Mouse (Mus musculus): ENCODE measurements around the gene R3hdm4. TPM values are rescaled to one million over a fixed set of nuclear protein-coding genes. Genes with fewer than 3 reads are reported as not detected.

The R3hdm4 gene
- polyA plus RNA-seq, 1 experiment = 86.3 TPM

GRCm38 (mm10) chr10:79873715-79874289 lies 47.2 kb downstream of the R3hdm4 start:
- H3K4me3 ChIP-seq (ENCODE audit: insufficient read depth, low read length) = peak overlapping the region; percentile 36
- TF ChIP-seq POLR2A (IDR thresholded peaks at IDR 0.05; ENCODE audit: low read depth, low read length) (no peak), CTCF (IDR thresholded peaks at IDR 0.05; ENCODE audit: borderline replicate concordance, insufficient read depth, low read length) (no peak)
- no peaks in the 10 kb centered on the region for H3K4me1 ChIP-seq (ENCODE audit: control insufficient read depth, insufficient read depth, low read length)
- H3K27ac ChIP-seq (ENCODE audit: insufficient read depth, low read length) = no peak overlapping the region

- Histone ChIP-seq H3K27ac (ENCODE audit: insufficient read depth, low read length) (no peak overlapping the region), H3K4me3 (ENCODE audit: insufficient read depth, low read length) (no peak overlapping the region), H3K4me1 (ENCODE audit: control insufficient read depth, insufficient read depth, low read length) (no peaks in the 10 kb centered on the region)
- TF ChIP-seq CTCF (IDR thresholded peaks at IDR 0.05; ENCODE audit: borderline replicate concordance, insufficient read depth, low read length) (no peak), POLR2A (IDR thresholded peaks at IDR 0.05; ENCODE audit: low read depth, low read length) (no peak)
Measured at GRCm38 (mm10) chr10:79873313-79873712, 47.7 kb downstream of the R3hdm4 start.

DNA sequence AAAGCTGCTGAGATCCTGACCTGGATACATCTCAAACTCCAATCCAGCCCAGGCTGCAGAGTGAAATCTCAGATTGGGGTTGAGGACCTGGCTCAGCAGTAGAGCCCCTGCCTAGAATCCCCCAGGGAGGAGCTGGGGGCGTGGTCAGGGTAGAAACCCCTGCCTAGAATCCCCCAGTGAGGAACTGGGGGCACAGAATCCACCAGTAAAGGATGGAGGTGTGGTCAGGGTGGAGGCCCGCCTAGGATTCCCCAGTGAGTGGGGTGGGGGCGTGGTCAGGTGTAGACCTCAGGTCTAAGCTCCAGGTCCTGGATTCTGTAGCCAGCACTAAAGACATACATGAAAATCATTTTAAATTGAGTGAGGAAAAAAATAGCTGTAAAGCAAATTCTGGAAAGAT lies 48.1 kb downstream of the R3hdm4 start:
- no peak overlapping the region for H3K4me3 ChIP-seq (ENCODE audit: insufficient read depth, low read length)
- TF ChIP-seq POLR2A (IDR thresholded peaks at IDR 0.05; ENCODE audit: low read depth, low read length) (no peak), CTCF (IDR thresholded peaks at IDR 0.05; ENCODE audit: borderline replicate concordance, insufficient read depth, low read length) (no peak)

GRCm38 (mm10) chr10:79871845-79872244 lies 49.2 kb downstream of the R3hdm4 start:
- H3K27ac ChIP-seq (ENCODE audit: insufficient read depth, low read length) = no peak overlapping the region
- TF ChIP-seq CTCF (IDR thresholded peaks at IDR 0.05; ENCODE audit: borderline replicate concordance, insufficient read depth, low read length) = no peak
- TF ChIP-seq POLR2A (IDR thresholded peaks at IDR 0.05; ENCODE audit: low read depth, low read length) = no peak
- H3K4me1 ChIP-seq (ENCODE audit: control insufficient read depth, insufficient read depth, low read length) = no peaks in the 10 kb centered on the region
- no peak overlapping the region for H3K4me3 ChIP-seq (ENCODE audit: insufficient read depth, low read length)

More for the DNA sequence above, 48.1 kb downstream of the R3hdm4 start:
- no peak overlapping the region for H3K27ac ChIP-seq (ENCODE audit: insufficient read depth, low read length)
- no peaks in the 10 kb centered on the region for H3K4me1 ChIP-seq (ENCODE audit: control insufficient read depth, insufficient read depth, low read length)

DNA sequence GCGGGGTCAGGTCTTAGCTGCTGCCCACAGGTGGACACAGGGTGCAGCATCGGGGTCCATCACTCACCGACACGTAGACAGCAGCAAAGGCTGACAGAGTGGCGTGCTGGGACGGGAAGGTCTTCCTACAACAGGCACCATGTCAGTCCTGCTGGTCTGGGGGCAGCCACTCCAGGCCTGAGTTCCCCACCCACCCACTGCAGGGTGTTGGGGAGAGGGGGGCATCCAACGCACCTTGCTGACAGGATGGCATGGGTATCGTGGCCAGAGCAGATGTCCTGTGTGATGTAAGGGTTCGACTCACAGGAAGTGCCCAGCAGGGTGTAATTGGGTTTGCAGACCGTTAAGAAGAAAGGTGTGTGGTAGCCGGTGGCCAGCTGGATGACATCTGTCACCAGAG lies 54.4 kb downstream of the R3hdm4 start:
- TF ChIP-seq POLR2A (IDR thresholded peaks at IDR 0.05; ENCODE audit: low read depth, low read length) (no peak), CTCF (IDR thresholded peaks at IDR 0.05; ENCODE audit: borderline replicate concordance, insufficient read depth, low read length) (no peak)
- Histone ChIP-seq H3K27ac (ENCODE audit: insufficient read depth, low read length) (no peak overlapping the region), H3K4me1 (ENCODE audit: control insufficient read depth, insufficient read depth, low read length) (no peaks in the 10 kb centered on the region), H3K4me3 (ENCODE audit: insufficient read depth, low read length) (no peak overlapping the region)

DNA sequence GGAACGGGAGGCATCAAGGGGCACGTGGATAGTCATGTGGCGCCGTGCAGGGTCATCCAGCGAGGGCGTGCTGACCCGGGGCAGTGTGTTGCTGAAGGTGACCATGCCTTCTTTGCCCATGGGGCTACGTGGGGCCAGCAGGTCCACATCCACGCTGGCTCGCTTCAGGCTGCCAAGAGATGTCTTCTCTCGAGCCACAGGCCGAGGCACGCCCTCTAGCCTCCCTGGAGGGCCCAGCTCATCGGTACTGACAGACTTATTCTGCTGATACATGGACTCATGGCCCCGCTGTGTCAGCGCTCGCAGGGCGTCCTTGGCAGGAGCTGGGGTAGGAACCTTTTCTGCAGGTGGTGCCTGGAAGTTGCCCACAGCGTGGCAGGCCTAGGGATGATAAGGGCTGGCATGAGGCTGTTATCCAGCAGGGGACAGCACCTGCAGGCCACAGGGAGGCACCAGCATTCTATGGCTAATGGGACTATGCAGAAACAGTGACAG lies 55.2 kb downstream of the R3hdm4 start:
- Histone ChIP-seq H3K27ac (ENCODE audit: insufficient read depth, low read length) (no peak overlapping the region), H3K4me1 (ENCODE audit: control insufficient read depth, insufficient read depth, low read length) (no peaks in the 10 kb centered on the region), H3K4me3 (ENCODE audit: insufficient read depth, low read length) (no peak overlapping the region)
- no peak for TF ChIP-seq POLR2A (IDR thresholded peaks at IDR 0.05; ENCODE audit: low read depth, low read length)
- TF ChIP-seq CTCF (IDR thresholded peaks at IDR 0.05; ENCODE audit: borderline replicate concordance, insufficient read depth, low read length) = peak; percentile 48; the same call in 1 of the 2 replicates

GRCm38 (mm10) chr10:79865189-79865601 lies 55.8 kb downstream of the R3hdm4 start:
- Histone ChIP-seq H3K4me1 (ENCODE audit: control insufficient read depth, insufficient read depth, low read length) (no peaks in the 10 kb centered on the region), H3K4me3 (ENCODE audit: insufficient read depth, low read length) (no peak overlapping the region), H3K27ac (ENCODE audit: insufficient read depth, low read length) (no peak overlapping the region)
- TF ChIP-seq POLR2A (IDR thresholded peaks at IDR 0.05; ENCODE audit: low read depth, low read length) = peak; percentile 36; the same call in 1 of the 2 replicates
- TF ChIP-seq CTCF (IDR thresholded peaks at IDR 0.05; ENCODE audit: borderline replicate concordance, insufficient read depth, low read length) = no peak

DNA sequence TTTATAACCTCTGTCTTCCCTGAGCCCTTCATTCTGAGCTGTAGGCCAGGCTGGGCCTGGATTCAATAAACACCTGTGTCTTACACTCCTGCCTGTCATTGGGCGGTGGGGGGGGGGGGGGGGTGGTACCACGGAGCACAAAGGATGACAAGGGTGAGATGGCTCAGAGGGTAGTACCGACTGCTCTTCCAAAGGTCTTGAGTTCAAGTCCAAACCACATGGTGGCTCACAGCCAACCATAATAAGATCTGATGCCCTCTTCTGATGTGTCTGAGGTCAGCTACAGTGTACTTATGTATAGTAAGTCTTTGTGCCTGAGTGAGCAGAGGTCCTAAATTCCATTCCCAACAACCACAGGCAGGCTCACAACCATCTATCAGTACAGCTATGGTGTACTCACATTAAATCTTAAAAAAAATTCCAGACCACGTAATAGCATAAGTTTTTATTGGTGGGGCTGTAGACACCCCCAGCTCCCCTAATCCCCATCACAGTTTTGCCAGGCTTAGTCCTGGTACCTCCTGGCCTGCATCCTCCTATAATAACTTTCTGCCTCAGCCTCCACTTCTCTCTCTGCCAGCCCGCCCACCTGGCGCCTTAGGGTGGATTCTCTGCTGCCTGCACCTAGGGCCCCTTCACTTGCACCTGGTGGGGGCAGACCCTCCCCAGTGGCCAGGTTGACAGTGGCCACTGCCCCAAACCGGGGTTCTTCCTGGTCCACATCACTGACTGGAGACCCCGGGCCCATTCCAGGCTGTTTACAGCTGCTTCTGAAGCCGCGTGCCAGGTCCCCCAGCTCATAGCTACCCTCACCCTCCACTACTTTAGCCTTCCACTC lies 56.4 kb downstream of the R3hdm4 start:
- TF ChIP-seq CTCF (IDR thresholded peaks at IDR 0.05; ENCODE audit: borderline replicate concordance, insufficient read depth, low read length) (no peak), POLR2A (IDR thresholded peaks at IDR 0.05; ENCODE audit: low read depth, low read length) (no peak)
- Histone ChIP-seq H3K4me3 (ENCODE audit: insufficient read depth, low read length) (no peak overlapping the region), H3K27ac (ENCODE audit: insufficient read depth, low read length) (no peak overlapping the region)

DNA sequence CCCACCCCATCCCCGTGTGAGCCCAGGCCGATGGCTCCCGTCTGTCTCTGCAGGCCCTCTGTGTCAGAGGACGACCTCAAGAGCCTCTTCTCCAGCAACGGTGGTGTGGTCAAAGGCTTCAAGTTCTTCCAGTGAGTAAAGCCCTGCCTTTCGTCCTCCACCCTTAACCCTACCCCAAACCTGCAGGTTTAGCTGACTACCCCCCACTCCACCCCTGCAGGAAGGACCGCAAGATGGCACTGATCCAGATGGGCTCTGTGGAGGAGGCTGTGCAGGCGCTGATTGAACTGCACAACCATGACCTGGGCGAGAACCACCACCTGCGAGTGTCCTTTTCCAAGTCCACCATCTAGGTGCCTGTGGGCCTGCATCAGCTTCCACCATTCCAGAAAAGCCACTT lies 58.1 kb downstream of the R3hdm4 start:
- TF ChIP-seq POLR2A (IDR thresholded peaks at IDR 0.05; ENCODE audit: low read depth, low read length) = no peak
- no peak for TF ChIP-seq CTCF (IDR thresholded peaks at IDR 0.05; ENCODE audit: borderline replicate concordance, insufficient read depth, low read length)
- Histone ChIP-seq H3K4me1 (ENCODE audit: control insufficient read depth, insufficient read depth, low read length) (no peaks in the 10 kb centered on the region), H3K27ac (ENCODE audit: insufficient read depth, low read length) (no peak overlapping the region), H3K4me3 (ENCODE audit: insufficient read depth, low read length) (no peak overlapping the region)

More for the DNA sequence above, 56.4 kb downstream of the R3hdm4 start:
- H3K4me1 ChIP-seq (ENCODE audit: control insufficient read depth, insufficient read depth, low read length) = no peaks in the 10 kb centered on the region

All from embryonic fibroblast, embryonic 13.5 days (primary cell).